Mouse (Mus musculus) lung, embryonic 16.5 days (tissue): ENCODE results near the gene Rps12. TPM values are rescaled to one million over a fixed set of nuclear protein-coding genes. Genes with fewer than 3 reads are reported as not detected.

Source experiments
- ATAC-seq: fragments of 200-750 bp; cut with Nextera tagmentation; 2 replicates; pipeline ENCODE4 v1.8.0; 2017; ENCODE audit warnings: low read depth, mild to moderate bottlenecking, moderate library complexity
- H3K27ac ChIP-seq: fragments of 300-500 bp; sonication (generic); 2 replicates; pipeline ENCODE4 v1.5.1; 2014; ENCODE audit warnings: mild to moderate bottlenecking, control low read depth, low read length
- H3K27me3 ChIP-seq: fragments of 300-500 bp; sonication (generic); 2 replicates; pipeline ENCODE4 v1.6.1; 2014; ENCODE audit warnings: low read depth, low read length, mixed read lengths; ENCODE audit not compliant: control insufficient read depth, insufficient read depth
- H3K36me3 ChIP-seq: fragments of 300-500 bp; sonication (generic); 2 replicates; pipeline ENCODE4 v1.6.1; 2014; ENCODE audit warnings: low read length; ENCODE audit not compliant: control insufficient read depth, insufficient read depth
- H3K4me1 ChIP-seq: fragments of 300-500 bp; sonication (generic); replicated peaks from 2 replicates; pipeline ENCODE4 v1.6.1; 2014; ENCODE audit warnings: low read length, mixed read lengths; ENCODE audit not compliant: control insufficient read depth, insufficient read depth
- H3K4me2 ChIP-seq: fragments of 300-500 bp; sonication (generic); 2 replicates; pipeline ENCODE4 v1.6.1; 2014; ENCODE audit warnings: low read depth, low read length, control low read depth
- H3K4me3 ChIP-seq: fragments of 300-500 bp; sonication (generic); 2 replicates; pipeline ENCODE4 v1.5.1; 2014; ENCODE audit warnings: mild to moderate bottlenecking, low read length, control low read depth
- H3K9ac ChIP-seq: fragments of 300-500 bp; sonication (generic); 2 replicates; pipeline ENCODE4 v1.6.1; 2014; ENCODE audit warnings: low read length, control low read depth
- H3K9me3 ChIP-seq: fragments of 300-500 bp; sonication (generic); 2 replicates; pipeline ENCODE4 v1.6.1; 2016; ENCODE audit warnings: low read length; ENCODE audit not compliant: control insufficient read depth
- WGBS: fragments of 180-500 bp; shearing (Covaris S2); extraction: QIAGEN DNeasy Blood & Tissue Kit; methylation state at CpG from one replicate; pipeline ENCODE4 v1.1.7; 2014; 5-methylcytosine and 5-hydroxymethylcytosine counted together
- polyA plus RNA-seq: library from polyadenylated mRNA; unstranded; fragments of >200 nt; fragmentation: Nextera tagmentation; extraction: Ambion mirVana; gene quantifications from 2 replicates; pipeline ENCODE4 v1.2.1, GENCODE M21; 2015

The Rps12 gene
- polyA plus RNA-seq, 1 experiment from 2014 or later = 173 TPM

DNA sequence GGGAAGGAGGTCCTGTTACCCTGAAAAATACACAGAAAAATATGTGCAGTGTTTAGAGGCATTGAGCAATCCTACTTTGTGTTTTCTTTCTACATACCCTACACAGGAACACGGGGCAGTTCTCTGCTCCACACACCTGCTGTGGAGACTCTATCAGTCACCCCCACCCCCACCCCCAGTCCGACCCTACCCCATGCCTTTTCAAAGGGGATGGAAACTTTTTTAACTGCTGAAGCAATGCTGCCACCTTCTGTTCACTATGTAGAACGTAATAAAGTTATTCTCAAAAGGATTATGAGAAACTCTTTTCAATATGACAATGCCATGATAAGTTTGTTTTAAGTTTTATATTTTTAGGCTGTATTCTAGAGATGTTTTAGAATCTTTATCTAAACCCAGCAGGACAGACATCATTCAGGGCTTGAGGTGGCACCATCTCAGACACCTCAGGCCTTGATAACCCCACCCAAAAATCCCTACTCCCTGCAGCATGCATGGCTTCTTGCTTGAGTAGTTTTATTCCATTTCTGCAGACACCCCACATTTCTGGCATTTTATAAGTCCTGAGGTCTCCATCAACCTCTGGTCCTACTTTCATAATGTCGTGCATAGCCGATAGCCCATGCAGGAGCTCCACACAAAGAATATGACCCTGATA, 9.7 kb downstream of the Rps12 start:
- no peak overlapping the region for H3K27ac ChIP-seq
- ATAC-seq = no peak
- H3K36me3 ChIP-seq = peaks cover 8% of the 10 kb centered on the region
- no peak overlapping the region for H3K4me3 ChIP-seq
- H3K9me3 ChIP-seq = no peaks in the 10 kb centered on the region
- no peaks in the 10 kb centered on the region for H3K4me1 ChIP-seq
- H3K27me3 ChIP-seq = no peaks in the 10 kb centered on the region
- WGBS = 32% methylated on average over 5 of the region's 5 CpGs
- H3K9ac ChIP-seq = no peak overlapping the region
- H3K4me2 ChIP-seq = no peak overlapping the region

DNA sequence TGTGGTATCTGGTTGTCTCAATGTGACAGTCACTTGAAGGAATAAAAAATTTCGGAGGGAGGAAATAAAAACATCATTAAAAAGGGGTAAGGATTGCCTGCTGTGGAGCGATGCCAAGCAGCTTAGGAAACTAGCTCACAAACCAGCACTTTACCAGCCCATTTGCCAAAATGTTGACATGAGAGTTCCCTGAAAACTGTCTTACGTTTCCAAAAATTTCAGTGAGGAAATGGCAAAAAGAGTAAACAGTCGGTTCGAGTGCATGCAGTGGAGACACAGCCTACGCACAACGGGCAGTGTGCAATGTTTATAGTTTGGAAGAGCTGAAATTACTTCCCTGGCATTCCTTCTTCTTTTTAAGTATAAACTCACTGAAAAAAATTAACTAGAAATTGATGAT, 32.9 kb downstream of the Rps12 start:
- Histone ChIP-seq H3K36me3 (no peaks in the 10 kb centered on the region), H3K27ac (no peak overlapping the region), H3K4me3 (no peak overlapping the region), H3K4me1 (no peaks in the 10 kb centered on the region), H3K27me3 (no peaks in the 10 kb centered on the region), H3K9ac (no peak overlapping the region), H3K4me2 (peak overlapping the region; percentile 4; the same call in 1 of the 2 replicates), H3K9me3 (no peaks in the 10 kb centered on the region)
- WGBS = 38% methylated on average over 7 of the region's 7 CpGs
- no peak for ATAC-seq

Other genes with a start within 250 kb of the Rps12 start
- 16.3 and 21.5 TPM in 2 replicates for gene Slc18b1, start 9.7 kb upstream of the Rps12 start, polyA plus RNA-seq
- gene Vnn3, start 64.2 kb upstream of the Rps12 start, polyA plus RNA-seq = 0.29 and 0.53 TPM in 2 replicates
- gene Vnn1, start 107.4 kb upstream of the Rps12 start, polyA plus RNA-seq = 3.8 and 4.9 TPM in 2 replicates
- not detected in 2 replicates for gene Taar1, start 133.1 kb upstream of the Rps12 start, polyA plus RNA-seq
- not detected in 2 replicates for gene Taar2, start 151.3 kb upstream of the Rps12 start, polyA plus RNA-seq
- not detected in 2 replicates for gene Taar3, start 162.3 kb upstream of the Rps12 start, polyA plus RNA-seq
- gene Taar4, start 173.2 kb upstream of the Rps12 start, polyA plus RNA-seq = not detected in 2 replicates
- gene Taar5, start 183.4 kb upstream of the Rps12 start, polyA plus RNA-seq = not detected in 2 replicates
- not detected in 2 replicates for gene Taar6, start 198.4 kb upstream of the Rps12 start, polyA plus RNA-seq
- not detected in 2 replicates for gene Taar7a, start 206.2 kb upstream of the Rps12 start, polyA plus RNA-seq
- gene Taar7b, start 212.7 kb upstream of the Rps12 start, polyA plus RNA-seq = not detected in 2 replicates
- not detected in 2 replicates for gene Taar7d, start 239.9 kb upstream of the Rps12 start, polyA plus RNA-seq